Mouse (Mus musculus) embryonic fibroblast, embryonic 13.5 days (primary cell): ENCODE results near the gene Itgam.

ENCODE experiments used
- CTCF ChIP-seq: IDR thresholded peaks from 2 replicates; pipeline ENCODE4 v1.5.1; 2011; ENCODE audit warnings: mild to moderate bottlenecking, control low read depth, low read length, moderate library complexity, borderline replicate concordance; ENCODE audit not compliant: insufficient read depth
- POLR2A ChIP-seq: IDR thresholded peaks from 2 replicates; pipeline ENCODE4 v1.6.1; 2011; ENCODE audit warnings: low read depth, mild to moderate bottlenecking, control low read depth, low read length, moderate library complexity

DNA sequence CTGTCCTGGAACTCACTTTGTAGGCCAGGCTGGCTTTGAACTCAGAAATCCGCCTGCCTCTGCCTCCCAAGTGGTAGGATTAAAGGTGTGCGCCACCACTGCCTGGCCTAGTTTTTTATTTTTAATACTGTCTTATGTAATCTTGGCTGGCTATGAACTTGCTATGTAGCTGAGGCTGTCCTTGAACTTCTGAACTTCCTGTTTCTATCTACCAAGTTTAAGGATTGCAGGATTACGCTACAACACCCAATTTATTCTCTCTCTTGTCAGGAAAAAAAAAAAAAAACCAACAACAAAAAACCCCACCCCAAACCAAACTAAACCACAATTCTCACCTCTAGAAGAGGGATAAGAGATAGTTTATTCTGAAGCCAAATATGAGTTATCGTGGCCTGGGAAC, 28.8 kb upstream of the Itgam start:
- TF ChIP-seq CTCF: no peak
- TF ChIP-seq POLR2A: no peak
